Mouse (Mus musculus) thymus, adult 2 months (tissue): ENCODE results near the gene Tysnd1. TPM values are rescaled to one million over a fixed set of nuclear protein-coding genes. Genes with fewer than 3 reads are reported as not detected.

Experiments
- DNase-seq: peaks from one replicate; pipeline ENCODE4 v3.0.0; 2021
- H3K27ac ChIP-seq: fragments of 200-500 bp; 2 replicates; pipeline ENCODE4 v1.5.1; 2012; ENCODE audit warnings: low read length, control low read depth; ENCODE audit not compliant: control insufficient read depth, insufficient read depth
- H3K27me3 ChIP-seq: fragments of 200-500 bp; 2 replicates; pipeline ENCODE4 v1.6.1; 2012; ENCODE audit warnings: mild to moderate bottlenecking, low read length, moderate library complexity, mixed read lengths; ENCODE audit not compliant: control insufficient read depth, insufficient read depth
- H3K36me3 ChIP-seq: fragments of 200-500 bp; 2 replicates; pipeline ENCODE4 v1.6.1; 2012; ENCODE audit warnings: mild to moderate bottlenecking, low read length, moderate library complexity; ENCODE audit not compliant: control insufficient read depth, insufficient read depth
- H3K4me1 ChIP-seq: fragments of 200-500 bp; replicated peaks from 2 replicates; pipeline ENCODE4 v1.6.1; 2012; ENCODE audit warnings: low read length; ENCODE audit not compliant: control insufficient read depth, insufficient read depth
- H3K4me3 ChIP-seq: fragments of 200-500 bp; 2 replicates; pipeline ENCODE4 v1.5.1; 2012; ENCODE audit warnings: mild to moderate bottlenecking, low read length, control low read depth, moderate library complexity; ENCODE audit not compliant: control insufficient read depth, insufficient read depth
- CTCF ChIP-seq: fragments of 200-500 bp; IDR thresholded peaks from 2 replicates; pipeline ENCODE4 v1.5.1; 2012; ENCODE audit warnings: mild to moderate bottlenecking, control low read depth, low read length, moderate library complexity, borderline replicate concordance; ENCODE audit not compliant: control insufficient read depth, poor library complexity, insufficient read depth; ENCODE audit errors: extremely low read depth
- POLR2A ChIP-seq: fragments of 200-500 bp; IDR thresholded peaks from 2 replicates; pipeline ENCODE4 v1.6.1; 2012; ENCODE audit warnings: mild to moderate bottlenecking, low read length, control low read depth, moderate library complexity; ENCODE audit not compliant: control insufficient read depth, poor library complexity, insufficient read depth; ENCODE audit errors: extremely low read depth
- WGBS: fragments of 180-500 bp; shearing (Covaris S2); methylation state at CpG from one replicate; pipeline ENCODE4 v1.1.7; 2018; 5-methylcytosine and 5-hydroxymethylcytosine counted together
- polyA plus RNA-seq: library from polyadenylated mRNA; depleted of rRNA; stranded (reverse); fragments of >200 nt; gene quantifications from 2 replicates; pipeline ENCODE4 v1.2.3, GENCODE M21; 2012

Gene Tysnd1
- polyA plus RNA-seq, 1 experiment: 91.6 TPM

DNA sequence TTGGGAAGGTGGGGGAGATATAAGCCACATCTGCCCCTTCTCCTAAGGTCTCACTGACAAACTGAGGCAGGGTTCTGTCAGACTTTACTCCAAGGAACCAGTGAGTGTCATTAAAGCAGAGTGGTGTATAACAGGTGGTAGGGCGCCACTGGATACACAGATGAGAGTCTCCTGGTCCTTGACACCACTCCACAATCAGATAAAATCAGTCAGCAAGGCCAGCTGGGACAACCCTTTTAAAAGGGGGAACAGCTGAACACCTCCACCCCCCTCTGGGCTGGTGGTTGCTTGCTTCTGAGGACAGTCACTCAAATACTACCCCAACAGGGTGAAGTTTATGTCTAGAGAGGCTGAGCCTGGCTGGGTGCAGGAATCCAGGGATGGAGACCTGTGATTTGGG is 42.2 kb downstream of the Tysnd1 start:
- no peak for DNase-seq
- no peaks in the 10 kb centered on the region for H3K4me1 ChIP-seq
- WGBS: 88% methylated on average over 1 of the region's 1 CpGs
- H3K27me3 ChIP-seq: no peaks in the 10 kb centered on the region
- H3K36me3 ChIP-seq: no peaks in the 10 kb centered on the region
- no peak overlapping the region for H3K27ac ChIP-seq
- TF ChIP-seq CTCF: no peak
- TF ChIP-seq POLR2A: no peak
- H3K4me3 ChIP-seq: no peak overlapping the region

GRCm38 (mm10) chr10:61738126-61738525 is 42.8 kb downstream of the Tysnd1 start:
- Histone ChIP-seq H3K4me1 (no peaks in the 10 kb centered on the region), H3K27ac (no peak overlapping the region), H3K27me3 (no peaks in the 10 kb centered on the region), H3K36me3 (no peaks in the 10 kb centered on the region), H3K4me3 (no peak overlapping the region)
- WGBS: 95% methylated on average over 4 of the region's 4 CpGs
- DNase-seq: no peak
- TF ChIP-seq CTCF (no peak), POLR2A (no peak)

DNA sequence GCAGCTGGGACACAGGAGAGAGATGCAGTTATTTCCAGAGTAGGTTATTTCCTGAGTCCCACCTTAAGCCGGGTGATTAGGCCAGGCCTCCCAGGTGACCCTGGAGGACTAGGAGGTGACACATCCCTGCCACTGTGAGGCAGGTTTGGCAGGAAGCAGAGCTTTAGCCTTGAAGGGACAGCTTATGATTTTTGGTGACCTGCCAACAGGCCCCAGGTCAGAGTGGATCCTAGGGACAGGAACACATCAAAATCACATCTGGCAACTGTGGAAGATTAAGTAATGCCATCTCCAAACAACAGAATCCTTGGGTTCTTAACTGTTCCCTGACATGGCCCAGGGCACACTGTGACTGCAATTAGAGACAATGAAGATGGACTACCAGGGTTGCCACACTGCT is 46.0 kb downstream of the Tysnd1 start:
- Histone ChIP-seq H3K27me3 (no peaks in the 10 kb centered on the region), H3K4me3 (no peak overlapping the region), H3K4me1 (no peaks in the 10 kb centered on the region), H3K27ac (no peak overlapping the region), H3K36me3 (no peaks in the 10 kb centered on the region)
- DNase-seq: no peak
- TF ChIP-seq POLR2A (no peak), CTCF (no peak)
- WGBS: 87% methylated on average over 1 of the region's 1 CpGs

GRCm38 (mm10) chr10:61741873-61742272 is 46.6 kb downstream of the Tysnd1 start:
- no peaks in the 10 kb centered on the region for H3K27me3 ChIP-seq
- H3K36me3 ChIP-seq: no peaks in the 10 kb centered on the region
- 91% methylated on average over 4 of the region's 4 CpGs for WGBS
- H3K4me1 ChIP-seq: no peaks in the 10 kb centered on the region
- DNase-seq: no peak
- no peak for TF ChIP-seq CTCF
- no peak for TF ChIP-seq POLR2A
- no peak overlapping the region for H3K27ac ChIP-seq
- no peak overlapping the region for H3K4me3 ChIP-seq

DNA sequence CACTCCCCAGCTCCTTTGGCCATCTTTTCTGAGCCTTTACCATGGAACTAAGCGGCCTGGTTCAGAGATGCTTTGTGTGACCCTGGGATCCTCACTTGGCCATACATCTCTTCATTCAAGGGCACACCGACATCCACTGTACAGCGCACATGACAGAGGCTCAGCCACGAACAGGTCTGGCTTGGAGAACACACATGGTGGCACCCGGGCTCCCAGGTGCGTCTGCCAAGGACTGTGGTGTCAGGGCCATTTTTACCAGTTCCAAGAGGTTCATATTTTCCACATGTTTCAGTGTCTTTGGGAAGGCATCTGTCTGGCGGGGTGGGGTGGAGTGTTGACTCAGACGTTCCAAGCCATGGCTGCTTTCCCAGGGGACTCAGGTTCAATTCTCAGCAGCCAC is 47.0 kb downstream of the Tysnd1 start:
- DNase-seq: no peak
- H3K4me1 ChIP-seq: no peaks in the 10 kb centered on the region
- H3K4me3 ChIP-seq: no peak overlapping the region
- no peaks in the 10 kb centered on the region for H3K36me3 ChIP-seq
- no peaks in the 10 kb centered on the region for H3K27me3 ChIP-seq
- TF ChIP-seq POLR2A (no peak), CTCF (no peak)
- no peak overlapping the region for H3K27ac ChIP-seq
- WGBS: 97% methylated on average over 8 of the region's 8 CpGs

DNA sequence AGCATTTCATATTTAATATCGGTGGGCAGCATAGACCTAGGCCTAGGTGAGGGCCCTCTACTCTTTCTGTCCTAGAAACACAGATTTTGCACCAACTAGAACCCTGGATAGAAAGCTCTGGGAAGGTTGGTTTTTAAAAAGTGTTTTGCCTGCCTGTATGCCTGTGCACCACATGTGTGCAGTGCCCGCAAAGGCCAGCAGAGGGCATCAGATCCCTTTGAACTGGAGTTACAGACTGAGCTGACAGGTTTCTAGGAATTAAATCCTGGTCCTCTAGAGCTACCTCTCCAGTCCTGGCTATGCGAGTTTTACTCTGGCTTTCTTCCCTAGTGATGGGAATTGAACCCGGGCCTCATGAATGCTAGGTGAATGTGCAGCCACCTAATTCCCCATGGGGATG is 49.8 kb downstream of the Tysnd1 start:
- no peaks in the 10 kb centered on the region for H3K27me3 ChIP-seq
- peak; percentile 14 for DNase-seq
- H3K36me3 ChIP-seq: no peaks in the 10 kb centered on the region
- H3K4me3 ChIP-seq: no peak overlapping the region
- TF ChIP-seq CTCF (no peak), POLR2A (no peak)
- 93% methylated on average over 4 of the region's 4 CpGs for WGBS
- no peaks in the 10 kb centered on the region for H3K4me1 ChIP-seq
- H3K27ac ChIP-seq: no peak overlapping the region

DNA sequence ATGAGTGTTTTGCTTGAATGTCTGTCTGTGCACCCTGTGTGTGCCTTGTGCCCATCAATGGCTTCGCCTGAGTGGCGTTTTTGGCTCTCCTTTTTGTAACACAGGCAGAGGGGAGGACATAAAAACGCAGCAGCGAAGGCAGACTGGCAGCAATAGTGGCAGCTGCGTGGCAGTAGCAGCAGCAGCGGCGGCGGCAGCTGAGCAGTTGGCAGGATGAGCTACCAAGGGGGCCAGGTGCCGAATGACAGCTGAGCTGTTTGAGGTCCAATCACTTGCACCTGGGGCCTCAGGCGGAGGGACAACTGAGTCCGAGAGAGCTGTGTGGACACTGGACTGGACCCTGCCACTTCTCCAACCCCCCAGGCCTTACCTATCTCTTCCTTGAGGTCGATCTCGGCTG is 52.0 kb downstream of the Tysnd1 start:
- DNase-seq: no peak
- no peaks in the 10 kb centered on the region for H3K27me3 ChIP-seq
- H3K4me1 ChIP-seq: no peaks in the 10 kb centered on the region
- no peak overlapping the region for H3K27ac ChIP-seq
- no peaks in the 10 kb centered on the region for H3K36me3 ChIP-seq
- H3K4me3 ChIP-seq: no peak overlapping the region
- TF ChIP-seq CTCF (no peak), POLR2A (no peak)
- WGBS: 94% methylated on average over 13 of the region's 13 CpGs
